Mouse (Mus musculus) intestine, embryonic 14.5 days (tissue): Measurements from ENCODE around the gene Cdh23. TPM values are rescaled to one million over a fixed set of nuclear protein-coding genes. Genes with fewer than 3 reads are reported as not detected.

ENCODE experiments used
- ATAC-seq: fragments of 200-750 bp; cut with Nextera tagmentation; replicated peaks from 2 replicates; pipeline ENCODE4 v1.8.0; 2017; ENCODE audit warnings: low read depth, moderate number of reproducible peaks, moderate TSS enrichment, moderate library complexity; ENCODE audit not compliant: low FRiP score, low TSS enrichment
- DNase-seq: peaks from one replicate; pipeline ENCODE4 v3.0.0-alpha.2; 2018; ENCODE audit warnings: low spot score
- H3K27ac ChIP-seq: fragments of 300-500 bp; sonication (generic); 2 replicates; pipeline ENCODE4 v1.5.1; 2014; ENCODE audit warnings: low read depth, mild to moderate bottlenecking, control low read depth
- H3K27me3 ChIP-seq: fragments of 300-500 bp; sonication (generic); replicated peaks from 2 replicates; pipeline ENCODE4 v1.6.1; 2014; ENCODE audit warnings: low read length, control low read depth; ENCODE audit not compliant: control insufficient read depth, insufficient read depth
- H3K36me3 ChIP-seq: fragments of 300-500 bp; sonication (generic); 2 replicates; pipeline ENCODE4 v1.6.1; 2014; ENCODE audit warnings: low read length, control low read depth; ENCODE audit not compliant: control insufficient read depth, insufficient read depth
- H3K4me1 ChIP-seq: fragments of 300-500 bp; sonication (generic); replicated peaks from 2 replicates; pipeline ENCODE4 v1.6.1; 2014; ENCODE audit warnings: low read length, control low read depth, mixed read lengths; ENCODE audit not compliant: control insufficient read depth, insufficient read depth
- H3K4me2 ChIP-seq: fragments of 300-500 bp; sonication (generic); 2 replicates; pipeline ENCODE4 v1.6.1; 2014; ENCODE audit warnings: low read length
- H3K4me3 ChIP-seq: fragments of 300-500 bp; sonication (generic); 2 replicates; pipeline ENCODE4 v1.5.1; 2014; ENCODE audit warnings: low read depth, low read length, control low read depth, mixed read lengths
- H3K9ac ChIP-seq: fragments of 300-500 bp; sonication (generic); 2 replicates; pipeline ENCODE4 v1.6.1; 2014; ENCODE audit warnings: mild to moderate bottlenecking, low read length
- H3K9me3 ChIP-seq: fragments of 300-500 bp; sonication (generic); 2 replicates; pipeline ENCODE4 v1.6.1; 2016; ENCODE audit warnings: low read length, control low read depth; ENCODE audit not compliant: control insufficient read depth
- WGBS: fragments of 180-500 bp; shearing (Covaris S2); extraction: QIAGEN DNeasy Blood & Tissue Kit; methylation state at CpG from one replicate; pipeline ENCODE4 v1.1.7; 2014; 5-methylcytosine and 5-hydroxymethylcytosine counted together
- polyA plus RNA-seq: library from polyadenylated mRNA; unstranded; fragments of >200 nt; fragmentation: Nextera tagmentation; extraction: Ambion mirVana; gene quantifications from 2 replicates; pipeline ENCODE4 v1.2.1, GENCODE M21; 2014

Gene Cdh23
- polyA plus RNA-seq, 1 experiment from 2014 or later = 1.0 TPM

DNA sequence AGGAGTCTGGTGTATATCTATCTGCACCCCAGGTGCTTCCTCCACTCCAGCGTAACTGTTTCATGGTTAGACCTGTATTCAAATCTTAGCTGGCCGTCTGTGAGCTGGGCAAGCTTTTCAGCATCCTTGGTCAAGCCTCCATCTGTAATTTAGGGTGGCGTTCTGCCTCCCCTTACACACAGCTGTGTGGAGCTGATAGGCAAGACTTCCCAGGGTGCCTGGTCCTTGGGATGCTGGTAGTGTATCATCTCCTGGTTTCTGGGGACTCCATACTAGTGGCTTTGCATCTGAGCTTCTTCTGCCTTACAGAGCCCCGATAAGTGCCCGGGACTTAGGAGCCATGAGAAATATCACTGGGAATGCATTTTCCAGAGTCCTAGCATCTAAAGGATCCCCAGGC, 346.6 kb downstream of the Cdh23 start:
- Histone ChIP-seq H3K9ac (no peak overlapping the region), H3K4me2 (peak overlapping the region; percentile 68), H3K27me3 (no peaks in the 10 kb centered on the region), H3K4me1 (peaks cover 77% of the 10 kb centered on the region), H3K36me3 (no peaks in the 10 kb centered on the region), H3K27ac (peak overlapping the region; percentile 97), H3K9me3 (no peaks in the 10 kb centered on the region), H3K4me3 (no peak overlapping the region)
- 81% methylated on average over 5 of the region's 5 CpGs for WGBS
- ATAC-seq (no peak), DNase-seq (no peak)

DNA sequence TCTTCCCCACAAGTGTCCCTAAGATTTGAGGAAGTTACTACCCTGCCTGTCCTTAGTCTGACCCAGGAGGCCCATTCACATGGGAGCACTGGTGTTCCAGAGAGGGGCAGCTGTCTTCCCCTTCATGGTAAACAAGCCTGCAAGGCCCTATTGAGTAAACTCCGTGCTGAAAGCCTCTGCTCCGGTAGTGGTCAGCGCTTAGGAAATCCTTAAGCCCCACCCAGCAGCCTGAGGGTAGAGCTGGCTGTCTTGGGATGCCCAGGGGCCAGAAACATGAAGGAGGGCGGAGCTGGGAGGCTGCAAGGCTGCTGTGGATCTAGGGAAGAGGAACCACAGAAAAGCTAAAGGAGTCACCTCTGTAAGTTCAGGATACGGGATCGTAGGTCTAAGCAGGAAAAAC, 347.2 kb downstream of the Cdh23 start:
- H3K4me1 ChIP-seq = peaks cover 75% of the 10 kb centered on the region
- no peak overlapping the region for H3K4me3 ChIP-seq

DNA sequence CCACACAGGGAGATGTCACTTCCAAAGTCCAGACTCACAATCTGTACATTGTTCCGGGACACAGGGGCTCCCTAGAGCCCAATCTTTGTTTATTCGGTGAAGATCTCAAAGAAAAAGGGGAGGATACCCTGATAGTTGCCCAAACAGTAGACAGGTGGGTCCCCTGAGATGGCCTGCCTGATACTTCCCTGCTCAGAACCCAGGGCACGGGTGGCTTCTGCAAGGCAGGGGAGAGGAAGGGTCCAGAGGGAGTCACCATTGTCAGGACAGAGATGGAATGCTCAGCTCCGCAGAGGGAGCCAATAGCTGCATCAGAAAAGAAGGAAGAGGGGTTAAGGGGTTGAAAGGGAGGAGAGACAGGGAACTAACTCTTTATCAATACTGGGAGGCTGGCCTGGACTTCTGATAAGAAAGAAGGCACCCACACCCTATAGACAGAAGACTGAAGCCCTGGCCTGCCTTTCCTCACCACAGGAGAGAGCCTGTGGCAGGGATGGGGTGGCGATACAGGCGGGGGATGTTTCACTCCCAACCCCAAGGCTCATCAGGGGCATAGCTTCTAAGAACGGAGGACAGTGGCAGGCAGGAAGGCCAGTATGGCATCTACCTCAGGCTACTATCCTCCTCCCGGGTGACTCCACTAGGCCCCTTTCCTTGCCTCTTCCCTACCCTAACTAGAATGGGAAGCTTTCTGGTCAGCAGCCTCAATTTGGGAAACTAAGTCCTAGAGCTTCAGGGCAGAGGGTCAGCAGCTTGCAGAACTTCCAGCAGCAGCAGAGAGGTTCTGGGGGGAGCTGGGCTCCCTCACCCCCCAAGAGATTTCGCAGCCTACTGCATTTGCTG, 348.3 kb downstream of the Cdh23 start:
- no peak for DNase-seq
- no peak for ATAC-seq
- Histone ChIP-seq H3K27me3 (no peaks in the 10 kb centered on the region), H3K9ac (peak overlapping the region; percentile 55; the same call in 1 of the 2 replicates), H3K4me2 (peak overlapping the region; percentile 68), H3K27ac (no peak overlapping the region), H3K4me3 (peak overlapping the region; percentile 47), H3K4me1 (peaks cover 64% of the 10 kb centered on the region), H3K36me3 (no peaks in the 10 kb centered on the region), H3K9me3 (no peaks in the 10 kb centered on the region)
- 46% methylated on average over 9 of the region's 9 CpGs for WGBS

More for the DNA sequence above, 347.2 kb downstream of the Cdh23 start:
- DNase-seq = no peak
- Histone ChIP-seq H3K27me3 (no peaks in the 10 kb centered on the region), H3K4me2 (peak overlapping the region; percentile 68), H3K36me3 (no peaks in the 10 kb centered on the region), H3K9ac (no peak overlapping the region), H3K27ac (peak overlapping the region; percentile 97), H3K9me3 (no peaks in the 10 kb centered on the region)
- no peak for ATAC-seq
- 32% methylated on average over 6 of the region's 6 CpGs for WGBS

DNA sequence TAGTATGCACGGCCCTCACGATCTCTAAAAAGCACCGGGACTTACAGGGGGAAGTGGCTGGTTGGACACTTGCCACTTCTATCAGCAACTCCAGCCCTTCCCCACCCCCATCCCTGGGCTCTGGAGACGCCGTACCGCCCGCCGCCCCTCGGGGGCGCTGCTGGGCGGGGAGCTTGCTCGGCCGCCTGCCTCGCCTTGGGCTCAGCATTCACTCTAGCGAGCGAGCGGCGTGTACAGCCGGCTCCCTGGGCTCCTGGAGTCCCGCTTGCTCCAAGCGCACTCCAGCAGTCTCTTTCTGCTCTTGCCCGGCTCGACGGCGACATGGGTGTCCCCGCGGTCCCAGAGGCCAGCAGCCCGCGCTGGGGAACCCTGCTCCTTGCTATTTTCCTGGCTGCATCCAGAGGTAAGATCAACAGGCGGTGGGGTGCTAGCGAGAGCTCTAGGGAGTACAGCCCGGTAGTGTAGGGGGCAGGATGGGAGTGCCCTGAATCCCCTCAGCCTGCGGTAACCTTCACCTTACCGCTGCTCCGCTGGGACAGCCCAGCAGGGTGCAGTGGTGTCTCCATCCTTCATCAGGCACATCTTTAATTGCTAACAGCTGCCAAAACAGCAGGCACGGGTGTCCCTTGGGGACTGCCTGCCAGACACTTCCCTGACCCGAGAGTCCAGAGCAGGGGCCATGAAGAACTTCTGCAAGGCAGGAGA, 349.4 kb downstream of the Cdh23 start, which contains the start of gene Vsir:
Vsir (plus strand) TSS at position 151 of the 705 bp plus-strand sequence.
- peaks cover 53% of the 10 kb centered on the region for H3K4me1 ChIP-seq
- DNase-seq = peak; percentile 94
- H3K27me3 ChIP-seq = no peaks in the 10 kb centered on the region
- peak within 1 kb of the TSS; percentile 47 for H3K4me3 ChIP-seq
- H3K4me2 ChIP-seq = peak within 1 kb of the TSS; percentile 68
- peak; percentile 50 for ATAC-seq
- H3K9ac ChIP-seq = peak within 1 kb of the TSS; percentile 55
- H3K9me3 ChIP-seq = no peaks in the 10 kb centered on the region
- no peaks in the 10 kb centered on the region for H3K36me3 ChIP-seq
- WGBS = 2% methylated on average over 37 of the region's 37 CpGs
- peak within 1 kb of the TSS; percentile 64 for H3K27ac ChIP-seq

DNA sequence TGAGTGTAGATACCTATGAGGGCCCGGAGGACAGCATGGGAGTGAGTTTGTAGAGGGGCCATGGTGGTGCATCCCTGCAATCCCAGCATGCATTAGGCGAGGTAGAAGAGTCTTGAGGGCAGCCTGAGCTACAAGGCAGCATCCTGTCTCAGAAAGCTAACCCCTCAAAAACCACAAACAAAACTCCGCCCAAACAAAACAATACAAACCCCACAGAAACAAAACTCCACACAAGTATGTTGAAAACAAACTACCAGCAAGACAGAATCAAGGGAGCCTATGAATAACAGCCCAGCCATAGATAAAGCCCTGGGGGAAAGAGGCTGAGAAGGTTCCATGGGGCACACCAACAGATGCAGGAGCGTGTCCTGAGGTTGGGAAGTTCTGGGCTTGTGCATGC, 350.2 kb downstream of the Cdh23 start:
- WGBS = 87% methylated on average over 4 of the region's 4 CpGs
- Histone ChIP-seq H3K9me3 (no peaks in the 10 kb centered on the region), H3K27me3 (no peaks in the 10 kb centered on the region), H3K36me3 (no peaks in the 10 kb centered on the region), H3K4me1 (peaks cover 45% of the 10 kb centered on the region), H3K4me3 (no peak overlapping the region), H3K9ac (no peak overlapping the region), H3K4me2 (peak overlapping the region; percentile 68), H3K27ac (0 out of 2 replicates have a peak overlapping the region, but pooled peaks have one; percentile 64)
- no peak for DNase-seq
- no peak for ATAC-seq

DNA sequence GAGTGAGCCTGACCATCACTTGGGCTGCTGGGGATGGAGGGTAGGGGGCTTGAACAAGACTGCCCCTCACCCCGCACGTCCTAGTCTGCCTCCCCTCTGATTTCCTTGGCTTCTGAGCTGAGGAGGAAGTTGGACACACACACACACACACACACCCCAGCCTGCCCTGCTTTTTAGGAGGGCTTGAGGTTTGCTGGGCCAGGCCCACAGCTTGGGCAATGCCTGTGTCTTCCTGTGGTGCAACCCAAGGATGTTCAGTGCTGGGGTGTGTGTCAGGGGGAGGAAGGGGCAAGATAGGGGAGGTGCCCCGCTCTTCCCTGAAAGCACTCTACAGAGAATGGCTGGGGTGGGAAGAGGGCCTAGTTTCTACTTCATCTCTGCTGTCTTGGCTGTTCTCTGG, 352.2 kb downstream of the Cdh23 start:
- ATAC-seq (no peak), DNase-seq (no peak)
- WGBS = 76% methylated on average over 3 of the region's 3 CpGs
- H3K4me1 ChIP-seq = peaks cover 27% of the 10 kb centered on the region
- H3K27me3 ChIP-seq = no peaks in the 10 kb centered on the region
- H3K4me2 ChIP-seq = no peak overlapping the region
- H3K9ac ChIP-seq = no peak overlapping the region
- H3K27ac ChIP-seq = no peak overlapping the region
- no peaks in the 10 kb centered on the region for H3K9me3 ChIP-seq
- H3K4me3 ChIP-seq = no peak overlapping the region
- no peaks in the 10 kb centered on the region for H3K36me3 ChIP-seq

DNA sequence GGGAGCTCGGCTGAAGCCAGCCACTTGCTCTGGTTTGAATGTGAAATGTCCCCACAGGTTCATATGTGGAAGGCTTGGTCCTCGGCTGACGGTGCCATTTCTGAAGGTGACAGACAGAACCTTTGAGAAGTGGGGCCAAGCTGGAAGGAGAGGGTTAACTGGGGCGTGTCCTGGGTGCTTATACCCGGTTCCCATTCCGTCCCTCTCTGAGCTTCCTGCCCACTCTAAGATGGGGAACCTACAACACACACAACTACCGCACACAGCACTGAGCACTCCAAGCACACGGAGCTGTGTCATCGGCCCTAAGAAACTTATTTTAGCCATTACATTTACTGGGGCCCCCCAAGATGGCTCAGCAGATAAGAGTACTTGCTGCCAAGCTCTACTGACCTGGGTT, 354.8 kb downstream of the Cdh23 start:
- ATAC-seq = no peak
- Histone ChIP-seq H3K27ac (no peak overlapping the region), H3K9ac (no peak overlapping the region), H3K4me3 (no peak overlapping the region), H3K9me3 (no peaks in the 10 kb centered on the region), H3K4me1 (peaks cover 4% of the 10 kb centered on the region), H3K36me3 (no peaks in the 10 kb centered on the region), H3K4me2 (no peak overlapping the region), H3K27me3 (no peaks in the 10 kb centered on the region)
- 77% methylated on average over 9 of the region's 9 CpGs for WGBS
- DNase-seq = no peak

DNA sequence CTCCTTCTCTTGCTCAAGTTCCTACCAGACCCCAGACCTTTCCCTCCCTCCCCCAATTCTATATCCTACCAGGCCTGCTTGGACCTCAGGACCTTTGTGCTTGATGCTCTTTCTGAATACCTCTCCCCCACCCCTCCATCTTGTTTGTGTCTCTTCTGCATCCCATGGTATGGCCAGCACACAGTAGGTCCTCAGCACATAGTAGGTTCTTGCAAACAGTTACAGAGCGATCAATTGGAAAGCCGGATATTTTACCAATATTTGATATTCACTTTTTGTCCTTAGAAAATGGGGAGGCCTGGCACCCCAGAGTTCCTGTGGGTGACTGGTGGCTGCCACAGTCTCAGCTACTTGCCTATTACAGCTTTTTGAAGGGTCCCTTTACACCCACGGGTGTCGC, 361.3 kb downstream of the Cdh23 start:
- no peaks in the 10 kb centered on the region for H3K4me1 ChIP-seq
- no peaks in the 10 kb centered on the region for H3K36me3 ChIP-seq
- H3K27ac ChIP-seq = no peak overlapping the region
- no peak for ATAC-seq
- no peak overlapping the region for H3K4me3 ChIP-seq
- WGBS = 93% methylated on average over 4 of the region's 4 CpGs
- DNase-seq = no peak
- H3K27me3 ChIP-seq = no peaks in the 10 kb centered on the region
- no peaks in the 10 kb centered on the region for H3K9me3 ChIP-seq
- H3K9ac ChIP-seq = no peak overlapping the region
- H3K4me2 ChIP-seq = no peak overlapping the region
